Mouse (Mus musculus): ENCODE measurements at regions not wholly inside any gene's neighbourhood (a gene's known extent, or its start where the extent isn't known, plus 50 kb on each side); places are given as distances from the start of the nearest gene placed in this dataset.
A peak's percentile ranks its signal among the peaks of the same experiment; 100 is the strongest.

DNA sequence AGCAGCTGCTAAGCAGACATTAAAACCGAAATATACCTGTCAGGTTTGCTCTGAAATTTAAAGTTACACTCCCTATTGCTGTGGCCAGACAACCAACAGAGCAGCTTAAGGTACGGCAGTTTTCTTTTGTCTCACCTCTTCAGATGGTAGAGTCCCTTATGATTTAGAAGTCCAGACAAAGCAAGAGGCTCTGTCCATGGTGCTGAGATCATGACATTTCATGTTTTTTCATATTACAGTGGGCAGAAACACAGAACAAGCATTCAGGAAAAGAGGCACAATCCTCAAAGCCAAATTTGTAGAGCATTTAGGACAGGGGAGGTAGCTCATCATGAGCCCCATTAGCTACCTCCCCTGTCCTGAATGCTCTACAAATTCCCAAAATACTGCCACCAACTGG lies 620.0 kb downstream of the Dnah5 start:
- DNase-seq = no peak

DNA sequence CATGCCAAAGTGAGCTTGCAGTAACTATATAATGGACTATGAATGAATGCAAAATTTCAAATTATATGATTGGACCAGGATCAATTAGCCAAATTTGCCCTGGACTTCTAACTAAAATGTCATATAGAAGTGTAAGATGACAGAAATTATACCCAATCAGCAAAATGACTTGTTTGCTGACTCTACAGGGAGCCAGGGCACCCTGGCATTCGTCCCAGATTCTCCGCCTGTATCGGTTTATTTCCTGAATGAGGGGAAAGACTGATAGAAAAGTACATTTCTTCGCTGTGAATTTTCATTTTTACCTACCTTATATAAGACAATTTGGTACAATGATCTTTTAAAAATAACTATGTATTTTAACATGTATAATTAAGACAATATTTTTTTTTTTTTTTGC lies 631.3 kb downstream of the Dnah5 start:
- peak; percentile 55 to 63 for DNase-seq

GRCm38 (mm10) chr15:28840322-28840721 lies 636.8 kb downstream of the Dnah5 start:
- DNase-seq = no peak

- DNase-seq = no peak
These were observed 652.9 kb downstream of the Dnah5 start for GRCm38 (mm10) chr15:28856419-28856818.

- DNase-seq = no peak
These were observed 654.6 kb downstream of the Dnah5 start for GRCm38 (mm10) chr15:28858176-28858575.

DNA sequence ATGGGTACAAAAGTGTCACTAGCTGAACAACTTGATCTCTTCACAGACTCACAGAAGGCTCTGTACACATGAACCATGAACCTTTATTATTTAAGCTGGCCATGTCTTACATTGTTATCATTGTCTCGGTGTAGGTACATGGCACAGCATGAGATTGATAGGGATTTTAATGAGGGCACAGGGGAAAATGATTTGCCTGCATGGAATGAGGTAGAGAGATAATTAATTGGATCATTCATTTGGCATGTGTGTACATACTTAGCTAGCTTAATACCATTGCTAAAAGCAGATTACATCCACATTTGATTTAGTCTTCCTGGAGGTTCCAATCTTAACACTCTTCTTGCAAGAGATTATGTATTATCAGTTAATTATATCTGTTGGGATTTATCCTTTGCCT lies 660.5 kb downstream of the Dnah5 start:
- no peak for DNase-seq

DNA sequence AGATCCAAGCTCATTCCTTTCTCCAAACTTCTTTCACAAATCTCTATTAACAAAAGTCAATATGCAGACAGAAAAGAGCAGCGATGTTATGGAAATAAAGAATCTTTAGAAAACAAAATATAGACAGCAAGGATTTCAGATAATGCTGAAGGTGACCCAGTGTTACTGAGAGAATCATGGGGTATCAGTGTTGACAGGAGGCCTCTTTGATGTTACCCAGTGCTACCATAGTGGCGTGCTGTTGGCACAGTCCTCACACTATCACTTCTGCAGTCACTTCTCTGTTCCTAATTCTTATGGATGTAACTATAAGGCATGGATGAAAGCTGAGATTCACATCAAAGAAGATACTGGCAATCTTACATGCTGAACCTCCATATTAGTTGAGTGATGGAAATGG lies 661.4 kb downstream of the Dnah5 start:
- DNase-seq = no peak

GRCm38 (mm10) chr15:28873001-28873400 lies 669.4 kb downstream of the Dnah5 start:
- DNase-seq = no peak

GRCm38 (mm10) chr15:28896248-28896808 lies 692.8 kb downstream of the Dnah5 start:
- DNase-seq = no peak

GRCm38 (mm10) chr15:28922437-28922836 lies 718.9 kb downstream of the Dnah5 start:
- no peak for DNase-seq

- no peak for DNase-seq
These were observed 744.7 kb downstream of the Dnah5 start for GRCm38 (mm10) chr15:28948245-28948644.

Data from cerebellum, postnatal 36 days (tissue).